Mouse (Mus musculus) cortical plate, adult 2 months (tissue): ENCODE measurements at regions not wholly inside any gene's neighbourhood (a gene's known extent, or its start where the extent isn't known, plus 50 kb on each side); places are given as distances from the start of the nearest gene placed in this dataset.

Source experiments
- CTCF ChIP-seq: fragments of 200-500 bp; IDR thresholded peaks from 2 replicates; pipeline ENCODE4 v1.5.1; 2011; ENCODE audit warnings: mild to moderate bottlenecking, control low read depth, low read length; ENCODE audit not compliant: insufficient read depth; ENCODE audit errors: extremely low read depth
- POLR2A ChIP-seq: fragments of 200-500 bp; IDR thresholded peaks from 2 replicates; pipeline ENCODE4 v1.6.1; 2011; ENCODE audit warnings: mild to moderate bottlenecking, low read length, control low read depth; ENCODE audit not compliant: insufficient read depth; ENCODE audit errors: extremely low read depth

DNA sequence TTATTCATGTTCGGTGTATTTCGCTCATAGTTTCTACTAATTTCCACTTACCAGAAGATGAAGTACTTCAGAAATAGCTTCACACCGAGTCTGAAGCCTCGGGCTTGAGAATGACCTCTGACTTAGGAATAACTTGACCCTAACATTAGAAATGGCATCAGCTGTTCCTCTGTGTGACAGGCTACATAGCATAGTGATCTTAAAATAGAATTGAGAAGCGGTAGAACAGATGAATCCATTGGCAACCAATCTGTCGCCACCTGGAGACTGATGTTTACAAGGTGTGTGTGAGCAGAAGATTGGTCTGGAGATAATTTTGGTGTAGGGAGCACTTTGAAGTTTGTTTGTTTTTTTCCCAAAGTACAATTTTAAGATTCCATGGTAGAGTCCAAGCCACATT, 60.9 kb upstream of the Ahi1 start:
- TF ChIP-seq CTCF (no peak), POLR2A (no peak)
